Mouse (Mus musculus): ENCODE measurements at regions not wholly inside any gene's neighbourhood (a gene's known extent, or its start where the extent isn't known, plus 50 kb on each side); places are given as distances from the start of the nearest gene placed in this dataset.

DNA sequence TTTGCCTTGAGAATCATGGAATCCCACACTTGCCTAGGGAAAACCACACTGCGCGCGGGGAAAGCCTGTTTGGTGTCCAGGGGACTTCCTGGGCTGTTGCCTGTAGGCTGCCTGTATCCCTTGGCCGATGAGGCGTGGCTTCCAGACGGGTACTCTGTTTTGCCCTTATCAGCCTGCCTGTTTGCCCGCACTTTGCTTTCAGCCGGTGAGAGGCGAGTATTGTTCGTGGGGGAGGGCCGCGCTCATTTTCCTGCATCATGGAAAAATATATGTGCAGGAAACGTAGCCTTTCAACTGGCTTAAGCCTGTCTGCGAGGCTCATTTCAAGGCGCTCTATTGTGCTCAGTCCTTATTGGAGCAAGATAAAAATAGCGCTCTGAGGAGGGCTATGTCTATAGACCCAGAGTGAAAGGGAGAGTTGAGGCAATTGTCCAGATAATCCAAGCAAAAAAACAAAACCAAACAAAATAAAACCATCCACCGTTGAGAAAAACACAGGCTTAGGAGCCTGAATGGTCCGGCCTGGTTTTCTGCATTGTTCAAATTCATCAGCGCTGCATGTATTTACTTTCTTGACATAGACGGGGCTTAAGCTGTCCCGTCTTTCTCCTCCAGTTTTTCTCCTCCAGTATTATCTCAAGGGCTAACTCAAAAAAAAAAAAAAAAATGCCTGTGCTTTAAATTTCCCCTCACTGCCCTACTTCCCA lies 67.9 kb downstream of the Klf5 start:
- WGBS: 57% methylated on average over 21 of the region's 21 CpGs
- Histone ChIP-seq H3K27ac (ENCODE audit: low read depth, low read length) (no peak overlapping the region), H3K27me3 (ENCODE audit: control insufficient read depth, insufficient read depth, low read length) (no peaks in the 10 kb centered on the region), H3K36me3 (ENCODE audit: control insufficient read depth, insufficient read depth, low read length) (no peaks in the 10 kb centered on the region), H3K9me3 (ENCODE audit: control insufficient read depth, low read length) (no peaks in the 10 kb centered on the region), H3K9ac (replicated peaks; ENCODE audit: low read depth, low read length) (no peak overlapping the region), H3K4me1 (ENCODE audit: control insufficient read depth, insufficient read depth, low read length) (no peaks in the 10 kb centered on the region; the same call in 1 of the 2 replicates), H3K4me2 (ENCODE audit: low read depth, low read length) (no peak overlapping the region; the same call in 1 of the 2 replicates), H3K4me3 (ENCODE audit: low read depth, low read length) (no peak overlapping the region)
- peak; percentile 68; the same call in 1 of the 2 replicates for ATAC-seq (ENCODE audit: low read depth)

DNA sequence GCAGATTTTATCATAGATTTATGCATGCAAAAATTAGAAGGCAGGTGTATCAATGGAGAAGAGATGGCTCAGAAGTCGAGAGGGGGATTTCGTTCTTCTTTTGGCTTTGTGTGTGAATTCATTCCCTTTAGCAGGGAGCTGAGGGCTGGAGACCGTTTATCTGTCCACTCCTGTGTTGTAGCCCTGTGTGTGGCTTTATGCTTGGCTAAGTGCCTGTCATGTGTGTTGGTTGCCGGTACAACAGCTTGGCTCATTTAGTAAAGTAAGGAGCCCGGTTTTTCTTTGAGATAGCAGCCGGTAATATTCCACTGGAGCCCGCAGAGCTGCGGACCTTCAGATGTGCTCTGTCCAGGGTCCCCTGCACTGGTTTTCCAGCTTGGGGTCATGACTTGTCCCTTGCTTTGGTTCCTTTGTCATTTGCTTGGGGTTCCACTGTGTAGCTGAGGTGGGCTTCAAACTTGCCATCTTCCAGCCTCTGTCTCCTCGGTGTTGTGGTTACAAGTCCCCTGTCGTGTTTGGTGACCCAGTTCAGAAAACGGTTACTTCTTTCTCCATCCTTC lies 68.6 kb downstream of the Klf5 start:
- Histone ChIP-seq H3K4me2 (ENCODE audit: low read depth, low read length) (no peak overlapping the region), H3K36me3 (ENCODE audit: control insufficient read depth, insufficient read depth, low read length) (no peaks in the 10 kb centered on the region), H3K27ac (ENCODE audit: low read depth, low read length) (no peak overlapping the region), H3K9ac (replicated peaks; ENCODE audit: low read depth, low read length) (no peak overlapping the region), H3K9me3 (ENCODE audit: control insufficient read depth, low read length) (no peaks in the 10 kb centered on the region), H3K4me3 (ENCODE audit: low read depth, low read length) (no peak overlapping the region), H3K4me1 (ENCODE audit: control insufficient read depth, insufficient read depth, low read length) (no peaks in the 10 kb centered on the region; the same call in 1 of the 2 replicates), H3K27me3 (ENCODE audit: control insufficient read depth, insufficient read depth, low read length) (no peaks in the 10 kb centered on the region)
- ATAC-seq (ENCODE audit: low read depth): no peak
- WGBS: 73% methylated on average over 11 of the region's 11 CpGs

DNA sequence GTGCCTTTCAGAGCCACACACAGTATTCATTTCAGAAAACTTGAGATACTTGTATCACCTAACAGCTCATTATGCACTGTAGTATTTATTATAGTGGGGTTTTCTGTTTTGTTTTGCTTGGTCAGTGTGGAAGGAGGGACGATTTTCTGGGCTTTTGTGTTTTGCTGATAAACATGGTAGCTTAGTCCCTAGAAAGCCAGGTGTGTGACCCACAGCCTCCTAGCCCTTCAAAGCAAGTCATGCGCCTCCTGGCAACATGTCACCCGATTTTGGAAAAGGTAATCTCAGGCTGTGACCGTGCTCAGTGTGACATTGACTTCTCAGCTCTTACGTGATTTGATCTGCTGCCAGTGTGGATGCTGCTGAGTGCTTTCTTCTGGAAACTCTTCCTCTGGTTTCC lies 70.9 kb downstream of the Klf5 start:
- 86% methylated on average over 5 of the region's 5 CpGs for WGBS
- no peaks in the 10 kb centered on the region; the same call in 1 of the 2 replicates for H3K4me1 ChIP-seq (ENCODE audit: control insufficient read depth, insufficient read depth, low read length)
- no peak overlapping the region for H3K4me2 ChIP-seq (ENCODE audit: low read depth, low read length)
- H3K27ac ChIP-seq (ENCODE audit: low read depth, low read length): no peak overlapping the region
- no peak overlapping the region for H3K4me3 ChIP-seq (ENCODE audit: low read depth, low read length)
- no peak overlapping the region for H3K9ac ChIP-seq (replicated peaks; ENCODE audit: low read depth, low read length)
- no peaks in the 10 kb centered on the region for H3K27me3 ChIP-seq (ENCODE audit: control insufficient read depth, insufficient read depth, low read length)
- H3K36me3 ChIP-seq (ENCODE audit: control insufficient read depth, insufficient read depth, low read length): no peaks in the 10 kb centered on the region
- no peaks in the 10 kb centered on the region for H3K9me3 ChIP-seq (ENCODE audit: control insufficient read depth, low read length)
- no peak for ATAC-seq (ENCODE audit: low read depth)

DNA sequence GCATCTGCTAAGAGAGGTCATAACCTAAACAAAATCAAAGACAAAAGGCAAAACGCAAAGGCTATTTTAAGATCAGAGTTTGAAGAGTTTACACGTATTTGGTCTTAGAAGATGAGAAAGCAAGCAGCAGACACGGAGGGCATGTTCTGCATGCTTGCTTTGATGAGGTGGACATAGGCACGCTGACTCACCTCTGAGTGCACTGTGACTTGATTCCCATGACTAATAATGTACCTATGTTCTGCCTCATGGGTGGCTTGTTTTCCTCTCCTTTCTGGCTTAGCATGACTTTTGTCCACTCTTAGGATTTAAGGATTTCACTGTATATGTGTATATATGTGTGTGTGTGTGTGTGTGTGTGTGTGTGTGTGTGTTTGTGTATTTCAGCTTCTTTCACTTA lies 75.2 kb downstream of the Klf5 start:
- no peak for ATAC-seq (ENCODE audit: low read depth)
- Histone ChIP-seq H3K4me1 (ENCODE audit: control insufficient read depth, insufficient read depth, low read length) (no peaks in the 10 kb centered on the region), H3K36me3 (ENCODE audit: control insufficient read depth, insufficient read depth, low read length) (no peaks in the 10 kb centered on the region), H3K4me3 (ENCODE audit: low read depth, low read length) (no peak overlapping the region), H3K9ac (replicated peaks; ENCODE audit: low read depth, low read length) (no peak overlapping the region), H3K4me2 (ENCODE audit: low read depth, low read length) (no peak overlapping the region), H3K27me3 (ENCODE audit: control insufficient read depth, insufficient read depth, low read length) (no peaks in the 10 kb centered on the region), H3K9me3 (ENCODE audit: control insufficient read depth, low read length) (no peaks in the 10 kb centered on the region), H3K27ac (ENCODE audit: low read depth, low read length) (no peak overlapping the region)
- 78% methylated on average over 4 of the region's 4 CpGs for WGBS

DNA sequence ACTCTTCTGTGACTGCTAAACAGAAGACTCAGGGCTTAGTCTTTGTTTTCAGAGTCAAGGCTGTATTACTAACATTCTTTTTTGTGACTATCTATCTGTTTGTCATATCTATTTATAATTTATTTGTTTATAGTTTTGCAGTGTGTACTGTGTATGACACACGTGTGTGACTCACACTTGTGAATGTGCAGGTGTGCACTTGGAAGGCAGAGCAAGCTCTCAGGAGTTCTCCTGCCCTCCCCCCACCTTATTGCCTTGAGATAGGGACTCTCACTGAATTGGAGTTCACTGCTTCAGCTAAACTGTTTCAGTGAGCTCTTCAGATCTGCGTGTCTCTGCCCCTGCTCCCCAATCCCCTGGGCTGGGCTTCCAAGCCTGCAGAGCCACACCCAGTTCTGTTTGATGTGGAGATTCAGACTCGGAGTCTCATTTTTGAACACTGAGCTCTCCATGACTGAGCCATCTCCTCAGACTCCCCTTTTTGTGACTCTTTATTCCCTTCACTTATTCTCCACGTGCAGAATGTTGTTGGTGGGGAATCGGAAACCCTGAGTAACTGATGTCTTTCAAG lies 76.6 kb downstream of the Klf5 start:
- Histone ChIP-seq H3K36me3 (ENCODE audit: control insufficient read depth, insufficient read depth, low read length) (no peaks in the 10 kb centered on the region), H3K4me3 (ENCODE audit: low read depth, low read length) (no peak overlapping the region), H3K4me2 (ENCODE audit: low read depth, low read length) (no peak overlapping the region), H3K4me1 (ENCODE audit: control insufficient read depth, insufficient read depth, low read length) (no peaks in the 10 kb centered on the region), H3K9me3 (ENCODE audit: control insufficient read depth, low read length) (no peaks in the 10 kb centered on the region), H3K27ac (ENCODE audit: low read depth, low read length) (no peak overlapping the region), H3K27me3 (ENCODE audit: control insufficient read depth, insufficient read depth, low read length) (no peaks in the 10 kb centered on the region), H3K9ac (replicated peaks; ENCODE audit: low read depth, low read length) (no peak overlapping the region)
- no peak for ATAC-seq (ENCODE audit: low read depth)
- 66% methylated on average over 5 of the region's 5 CpGs for WGBS

DNA sequence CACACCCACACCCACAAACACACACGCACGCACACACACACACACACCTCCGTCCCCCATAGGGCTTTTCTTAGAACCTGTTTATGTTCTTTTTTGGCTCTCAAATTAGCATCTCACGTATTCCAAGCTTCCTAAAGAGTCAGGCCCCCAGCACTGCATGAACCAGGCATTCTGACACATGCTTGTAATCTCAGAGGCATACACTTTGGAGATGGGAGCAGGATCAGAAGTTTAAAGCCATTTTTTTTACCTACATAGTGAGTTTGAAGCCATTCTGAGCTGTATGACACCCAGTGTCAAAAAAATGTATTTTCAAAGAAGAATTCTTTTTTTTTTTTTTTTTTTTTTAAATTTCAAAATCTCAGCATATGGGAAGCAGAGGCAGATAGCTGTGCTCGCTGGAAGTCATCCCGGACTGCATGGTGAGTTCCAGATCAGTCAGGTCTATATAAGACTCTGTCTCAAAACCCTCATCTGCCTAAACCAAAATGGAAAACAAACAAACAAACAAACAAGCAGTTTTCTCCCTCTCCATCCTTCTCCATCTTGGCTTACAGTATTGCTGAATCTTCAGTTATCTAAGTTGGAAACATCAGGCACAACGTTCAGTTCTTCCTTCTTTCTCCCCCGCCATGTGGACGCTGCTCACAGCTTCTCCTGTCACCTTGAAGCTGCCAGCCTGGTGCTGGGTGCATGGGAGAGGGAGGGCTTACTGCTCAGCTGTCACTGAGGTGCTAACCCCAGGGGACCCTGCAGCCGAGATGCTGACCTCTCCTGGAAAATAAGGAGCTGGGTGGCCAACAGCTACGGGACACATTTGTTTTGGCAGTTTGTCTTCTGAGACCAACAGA lies 78.4 kb downstream of the Klf5 start:
- H3K9ac ChIP-seq (replicated peaks; ENCODE audit: low read depth, low read length): no peak overlapping the region
- H3K27me3 ChIP-seq (ENCODE audit: control insufficient read depth, insufficient read depth, low read length): no peaks in the 10 kb centered on the region
- H3K9me3 ChIP-seq (ENCODE audit: control insufficient read depth, low read length): no peaks in the 10 kb centered on the region
- H3K4me2 ChIP-seq (ENCODE audit: low read depth, low read length): no peak overlapping the region
- WGBS: 88% methylated on average over 11 of the region's 11 CpGs
- ATAC-seq (ENCODE audit: low read depth): no peak
- H3K36me3 ChIP-seq (ENCODE audit: control insufficient read depth, insufficient read depth, low read length): no peaks in the 10 kb centered on the region
- no peaks in the 10 kb centered on the region for H3K4me1 ChIP-seq (ENCODE audit: control insufficient read depth, insufficient read depth, low read length)
- H3K4me3 ChIP-seq (ENCODE audit: low read depth, low read length): no peak overlapping the region
- no peak overlapping the region for H3K27ac ChIP-seq (ENCODE audit: low read depth, low read length)

DNA sequence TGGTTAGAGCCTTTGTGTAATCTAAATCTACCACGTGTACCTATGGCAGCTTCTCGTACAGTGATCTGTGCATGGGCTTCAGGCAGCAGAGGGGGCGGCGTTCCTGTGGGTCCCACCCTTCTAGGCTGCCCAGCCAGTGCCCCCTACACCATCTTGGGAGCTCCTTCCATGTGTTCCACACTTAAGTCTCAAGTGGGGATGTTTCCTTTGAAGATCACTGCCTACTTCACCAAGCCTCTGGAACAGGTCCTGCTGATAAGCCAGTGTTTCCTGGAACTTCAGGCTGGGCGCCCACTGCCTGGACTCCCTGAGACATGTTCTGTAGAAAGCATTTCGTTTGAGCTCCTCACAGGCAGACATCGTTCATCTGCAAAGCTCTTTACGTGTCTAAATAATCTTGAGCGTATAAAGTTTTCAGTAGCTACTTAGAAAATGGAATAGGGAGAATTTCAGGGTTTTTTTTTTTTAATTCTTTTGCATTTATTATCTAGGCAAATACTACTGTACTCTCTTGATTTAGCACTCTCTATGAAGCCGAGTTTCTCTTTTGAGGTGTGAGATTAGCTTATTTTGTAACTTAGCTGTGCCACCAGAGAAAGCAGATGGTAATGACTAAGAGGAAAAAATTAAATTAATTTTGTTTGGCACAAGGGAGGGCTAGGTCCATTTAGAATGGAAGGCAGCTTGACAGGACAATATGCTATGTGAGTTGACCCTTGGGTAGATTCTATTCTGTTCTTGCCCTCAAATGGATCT lies 82.9 kb downstream of the Klf5 start:
- 92% methylated on average over 10 of the region's 10 CpGs for WGBS
- H3K27ac ChIP-seq (ENCODE audit: low read depth, low read length): no peak overlapping the region

DNA sequence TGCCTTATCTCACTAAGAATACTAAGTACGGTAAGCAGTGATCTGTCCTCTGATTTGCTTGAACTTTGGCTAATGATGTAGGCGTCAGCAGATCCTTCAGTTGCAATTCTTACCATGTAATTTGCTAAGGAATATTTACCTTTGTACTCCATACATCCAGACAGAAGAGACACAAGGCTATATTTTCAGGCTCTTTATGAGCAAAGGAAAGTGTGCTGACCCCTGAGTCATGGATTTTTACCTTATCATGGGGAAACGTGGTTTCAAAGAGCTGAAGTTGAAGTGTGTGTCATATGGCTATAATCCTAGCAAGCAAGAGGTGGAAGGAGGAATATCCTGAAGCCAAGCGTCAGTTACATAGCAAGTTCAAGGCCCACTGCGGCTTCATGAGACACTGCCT lies 83.6 kb downstream of the Klf5 start:
- WGBS: 91% methylated on average over 5 of the region's 5 CpGs
- no peak overlapping the region for H3K4me2 ChIP-seq (ENCODE audit: low read depth, low read length)
- no peaks in the 10 kb centered on the region for H3K27me3 ChIP-seq (ENCODE audit: control insufficient read depth, insufficient read depth, low read length)
- H3K9ac ChIP-seq (replicated peaks; ENCODE audit: low read depth, low read length): no peak overlapping the region
- H3K4me3 ChIP-seq (ENCODE audit: low read depth, low read length): no peak overlapping the region
- H3K9me3 ChIP-seq (ENCODE audit: control insufficient read depth, low read length): no peaks in the 10 kb centered on the region
- H3K4me1 ChIP-seq (ENCODE audit: control insufficient read depth, insufficient read depth, low read length): no peaks in the 10 kb centered on the region
- no peaks in the 10 kb centered on the region for H3K36me3 ChIP-seq (ENCODE audit: control insufficient read depth, insufficient read depth, low read length)
- H3K27ac ChIP-seq (ENCODE audit: low read depth, low read length): no peak overlapping the region
- no peak for ATAC-seq (ENCODE audit: low read depth)

More for the DNA sequence above, 82.9 kb downstream of the Klf5 start:
- no peaks in the 10 kb centered on the region for H3K9me3 ChIP-seq (ENCODE audit: control insufficient read depth, low read length)
- H3K4me1 ChIP-seq (ENCODE audit: control insufficient read depth, insufficient read depth, low read length): no peaks in the 10 kb centered on the region
- H3K4me3 ChIP-seq (ENCODE audit: low read depth, low read length): no peak overlapping the region
- no peak overlapping the region for H3K4me2 ChIP-seq (ENCODE audit: low read depth, low read length)
- ATAC-seq (ENCODE audit: low read depth): no peak
- no peaks in the 10 kb centered on the region for H3K27me3 ChIP-seq (ENCODE audit: control insufficient read depth, insufficient read depth, low read length)
- no peaks in the 10 kb centered on the region for H3K36me3 ChIP-seq (ENCODE audit: control insufficient read depth, insufficient read depth, low read length)
- H3K9ac ChIP-seq (replicated peaks; ENCODE audit: low read depth, low read length): no peak overlapping the region

Measured in neural tube, embryonic 14.5 days (tissue).